Mouse (Mus musculus) lung, postnatal 0 days (tissue): ENCODE data around the gene Trf. TPM values are rescaled to one million over a fixed set of nuclear protein-coding genes. Genes with fewer than 3 reads are reported as not detected.

Experiments used
- ATAC-seq: fragments of 200-750 bp; cut with Nextera tagmentation; 2 replicates; pipeline ENCODE4 v1.8.0; 2017; ENCODE audit warnings: moderate library complexity
- DNase-seq: peaks from one replicate; pipeline ENCODE4 v3.0.0-alpha.2; 2016; ENCODE audit warnings: low spot score
- H3K27ac ChIP-seq: fragments of 300-500 bp; sonication (generic); 2 replicates; pipeline ENCODE4 v1.5.1; 2014; ENCODE audit warnings: antibody characterized with exemption, mild to moderate bottlenecking, low read length, mixed read lengths
- H3K27me3 ChIP-seq: fragments of 300-500 bp; sonication (generic); replicated peaks from 2 replicates; pipeline ENCODE4 v1.6.1; 2014; ENCODE audit warnings: low read length, mixed read lengths; ENCODE audit not compliant: insufficient read depth
- H3K36me3 ChIP-seq: fragments of 300-500 bp; sonication (generic); 2 replicates; pipeline ENCODE4 v1.6.1; 2014; ENCODE audit warnings: low read length, mixed read lengths; ENCODE audit not compliant: insufficient read depth
- H3K4me1 ChIP-seq: fragments of 300-500 bp; sonication (generic); 2 replicates; pipeline ENCODE4 v1.6.1; 2014; ENCODE audit warnings: antibody characterized with exemption, low read depth, low read length, mixed read lengths; ENCODE audit not compliant: insufficient read depth
- H3K4me2 ChIP-seq: fragments of 300-500 bp; sonication (generic); replicated peaks from 2 replicates; pipeline ENCODE4 v1.6.1; 2014; ENCODE audit warnings: low read depth, mild to moderate bottlenecking, low read length, moderate library complexity, mixed read lengths
- H3K4me3 ChIP-seq: fragments of 300-500 bp; sonication (generic); 2 replicates; pipeline ENCODE4 v1.5.1; 2014; ENCODE audit warnings: low read depth, low read length
- H3K9ac ChIP-seq: fragments of 300-500 bp; sonication (generic); replicated peaks from 2 replicates; pipeline ENCODE4 v1.6.1; 2014; ENCODE audit warnings: low read depth, mild to moderate bottlenecking
- H3K9me3 ChIP-seq: fragments of 300-500 bp; sonication (generic); 2 replicates; pipeline ENCODE4 v1.6.1; 2016; ENCODE audit warnings: low read length, mixed read lengths
- CTCF ChIP-seq: IDR thresholded peaks from 2 replicates; pipeline ENCODE4 v1.5.1; 2016; ENCODE audit warnings: antibody characterized with exemption, mild to moderate bottlenecking
- EP300 ChIP-seq: IDR thresholded peaks from 2 replicates; pipeline ENCODE4 v1.6.1; 2016; ENCODE audit warnings: antibody characterized with exemption, mild to moderate bottlenecking, control low read depth
- WGBS: fragments of 180-500 bp; shearing (Covaris S2); extraction: QIAGEN DNeasy Blood & Tissue Kit; methylation state at CpG from one replicate; pipeline ENCODE4 v1.1.7; 2014; 5-methylcytosine and 5-hydroxymethylcytosine counted together
- polyA plus RNA-seq: library from polyadenylated mRNA; unstranded; fragments of >200 nt; fragmentation: Nextera tagmentation; extraction: Ambion mirVana; gene quantifications from 2 replicates; pipeline ENCODE4 v1.2.1, GENCODE M21; 2015

The Trf gene
- polyA plus RNA-seq, 1 experiment from 2014 or later, result 670 TPM

DNA sequence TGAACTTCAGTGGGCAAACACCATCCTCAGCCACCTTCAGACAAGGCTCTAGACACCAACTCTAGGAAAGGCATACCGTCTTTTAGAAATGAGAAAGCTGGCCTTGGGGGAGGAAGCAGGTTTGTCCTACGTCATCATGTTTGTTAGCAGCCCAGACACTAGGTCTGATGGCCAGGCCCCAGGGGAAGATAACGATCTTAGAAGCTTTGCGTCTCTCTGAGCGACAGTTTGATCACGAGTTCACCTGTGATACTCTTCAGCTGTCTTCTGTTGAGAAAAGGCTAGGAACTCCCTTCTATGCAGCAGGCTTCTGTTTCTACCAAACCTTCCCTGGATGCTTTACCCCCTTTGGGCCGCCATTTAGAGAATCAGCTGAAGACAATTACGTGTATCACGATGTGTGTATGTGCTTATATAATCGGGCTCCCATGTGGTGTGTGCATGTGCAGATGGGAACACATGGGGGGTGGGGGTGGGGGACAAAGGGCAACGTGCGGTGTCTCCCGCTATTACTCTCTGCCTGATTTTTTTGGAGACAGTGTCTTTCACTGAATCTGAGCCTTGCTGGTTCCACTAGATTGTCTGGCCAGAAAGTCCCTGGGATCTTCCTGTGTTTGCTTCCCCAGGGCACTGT is 1.8 kb downstream of the Trf start:
- no peaks in the 10 kb centered on the region for H3K27me3 ChIP-seq
- H3K9ac ChIP-seq, result no peak overlapping the region
- H3K27ac ChIP-seq, result no peak overlapping the region
- H3K36me3 ChIP-seq, result no peaks in the 10 kb centered on the region
- DNase-seq (no peak), ATAC-seq (no peak)
- H3K9me3 ChIP-seq, result no peaks in the 10 kb centered on the region
- TF ChIP-seq EP300 (no peak), CTCF (no peak)
- WGBS, result 76% methylated on average over 13 of the region's 13 CpGs
- peak overlapping the region; percentile 52 for H3K4me2 ChIP-seq
- no peak overlapping the region for H3K4me3 ChIP-seq
- peaks cover 6% of the 10 kb centered on the region; the same call in 1 of the 2 replicates for H3K4me1 ChIP-seq

DNA sequence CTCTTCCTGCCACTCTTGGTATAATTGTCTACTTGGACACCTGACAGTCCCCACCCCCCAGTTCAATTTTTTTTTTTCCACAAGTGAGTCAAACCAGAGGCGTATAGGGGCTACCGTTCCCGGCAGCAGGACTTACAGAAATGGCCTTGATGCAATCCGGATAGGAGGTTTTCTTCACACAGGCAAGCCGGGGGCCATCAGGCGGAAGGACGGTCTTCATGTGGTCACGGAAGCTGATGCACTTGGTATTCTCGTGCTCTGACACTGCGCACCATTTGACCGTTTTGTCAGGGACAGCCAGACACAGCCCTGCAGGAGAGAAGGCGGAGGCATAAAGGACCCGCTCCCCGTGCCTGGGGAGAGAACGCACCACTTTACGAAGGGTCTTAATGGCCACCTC is 2.5 kb downstream of the Trf start:
- Histone ChIP-seq H3K27ac (no peak overlapping the region), H3K9me3 (no peaks in the 10 kb centered on the region), H3K36me3 (no peaks in the 10 kb centered on the region), H3K4me1 (peaks cover 1% of the 10 kb centered on the region; the same call in 1 of the 2 replicates), H3K27me3 (no peaks in the 10 kb centered on the region), H3K9ac (no peak overlapping the region), H3K4me3 (no peak overlapping the region), H3K4me2 (no peak overlapping the region)
- TF ChIP-seq EP300, result no peak
- no peak for TF ChIP-seq CTCF
- ATAC-seq, result no peak
- WGBS, result 87% methylated on average over 16 of the region's 16 CpGs
- no peak for DNase-seq

DNA sequence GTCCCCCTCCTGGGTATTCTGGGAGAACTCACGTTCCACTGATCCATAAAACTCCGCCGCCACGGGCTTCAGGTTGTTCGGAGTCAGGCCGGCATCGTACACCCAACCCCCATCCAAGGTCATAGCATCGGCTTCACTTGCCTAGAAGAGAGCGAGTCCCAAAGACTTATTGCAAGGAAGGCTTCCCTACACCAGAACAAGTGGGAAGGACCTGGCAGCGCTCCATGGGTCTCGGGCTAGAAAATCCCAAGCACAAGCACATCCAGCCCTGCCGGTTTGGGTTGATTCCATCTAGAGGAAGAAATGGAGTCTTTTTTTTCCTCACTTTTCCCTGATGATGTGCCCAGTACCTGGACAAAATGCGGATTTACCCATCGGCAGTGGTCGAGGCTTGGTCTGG is 3.4 kb downstream of the Trf start:
- no peaks in the 10 kb centered on the region for H3K9me3 ChIP-seq
- no peak overlapping the region for H3K4me3 ChIP-seq
- no peak for ATAC-seq
- H3K4me2 ChIP-seq, result no peak overlapping the region
- no peak for DNase-seq
- H3K36me3 ChIP-seq, result no peaks in the 10 kb centered on the region
- TF ChIP-seq CTCF (no peak), EP300 (no peak)
- 82% methylated on average over 15 of the region's 15 CpGs for WGBS
- no peaks in the 10 kb centered on the region for H3K27me3 ChIP-seq
- H3K4me1 ChIP-seq, result no peaks in the 10 kb centered on the region
- H3K27ac ChIP-seq, result no peak overlapping the region
- no peak overlapping the region for H3K9ac ChIP-seq

DNA sequence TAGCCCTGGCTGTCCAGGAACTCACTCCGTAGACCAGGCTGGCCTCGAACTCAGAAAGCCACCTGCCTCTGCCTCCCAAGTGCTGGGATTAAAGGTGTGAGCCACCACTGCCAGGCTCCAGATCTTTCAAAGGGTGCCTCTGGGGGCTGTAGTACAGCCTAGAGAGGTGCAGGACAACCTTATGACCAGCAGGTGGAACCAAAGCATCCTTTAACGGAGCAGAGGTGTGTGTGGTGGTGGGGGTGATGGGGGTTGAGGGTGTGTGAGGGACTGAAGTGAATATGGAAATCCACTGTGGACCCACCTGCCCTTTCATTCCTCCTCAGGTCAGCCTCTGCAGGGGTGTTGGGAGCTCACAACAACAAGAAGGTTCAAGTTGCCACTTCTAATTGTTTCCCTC is 4.8 kb downstream of the Trf start:
- Histone ChIP-seq H3K27ac (no peak overlapping the region), H3K4me1 (no peaks in the 10 kb centered on the region), H3K4me3 (no peak overlapping the region), H3K9ac (no peak overlapping the region), H3K27me3 (no peaks in the 10 kb centered on the region), H3K36me3 (no peaks in the 10 kb centered on the region), H3K9me3 (no peaks in the 10 kb centered on the region), H3K4me2 (no peak overlapping the region)
- DNase-seq (peak; percentile 53), ATAC-seq (peak; percentile 52)
- peak; percentile 81 for TF ChIP-seq CTCF
- no peak for TF ChIP-seq EP300
- 60% methylated on average over 3 of the region's 3 CpGs for WGBS

DNA sequence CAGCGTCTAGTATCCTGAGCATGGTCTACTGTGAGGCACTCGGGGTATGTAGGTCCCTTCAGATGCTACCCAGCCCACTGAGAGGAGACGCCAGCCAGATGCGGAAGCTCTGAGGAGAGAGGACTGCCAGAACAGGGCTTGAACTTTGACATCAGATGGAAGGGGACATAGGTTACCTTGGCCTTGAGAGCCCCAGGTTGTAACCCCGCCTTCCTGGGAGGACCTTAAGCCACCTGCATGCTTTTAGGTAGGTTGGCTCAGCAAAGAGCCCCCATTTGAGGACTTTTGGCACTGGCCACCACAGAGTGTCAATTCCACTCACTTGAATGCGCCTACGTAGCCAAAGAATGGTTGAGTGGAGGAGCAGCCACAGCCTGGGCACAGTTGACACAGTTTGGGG is 5.5 kb downstream of the Trf start:
- no peaks in the 10 kb centered on the region for H3K27me3 ChIP-seq
- H3K9ac ChIP-seq, result no peak overlapping the region
- H3K4me1 ChIP-seq, result no peaks in the 10 kb centered on the region
- H3K27ac ChIP-seq, result no peak overlapping the region
- H3K4me3 ChIP-seq, result no peak overlapping the region
- WGBS, result 93% methylated on average over 7 of the region's 7 CpGs
- TF ChIP-seq CTCF (no peak), EP300 (no peak)
- DNase-seq, result no peak
- no peak for ATAC-seq
- no peak overlapping the region for H3K4me2 ChIP-seq
- H3K36me3 ChIP-seq, result no peaks in the 10 kb centered on the region
- no peaks in the 10 kb centered on the region for H3K9me3 ChIP-seq

DNA sequence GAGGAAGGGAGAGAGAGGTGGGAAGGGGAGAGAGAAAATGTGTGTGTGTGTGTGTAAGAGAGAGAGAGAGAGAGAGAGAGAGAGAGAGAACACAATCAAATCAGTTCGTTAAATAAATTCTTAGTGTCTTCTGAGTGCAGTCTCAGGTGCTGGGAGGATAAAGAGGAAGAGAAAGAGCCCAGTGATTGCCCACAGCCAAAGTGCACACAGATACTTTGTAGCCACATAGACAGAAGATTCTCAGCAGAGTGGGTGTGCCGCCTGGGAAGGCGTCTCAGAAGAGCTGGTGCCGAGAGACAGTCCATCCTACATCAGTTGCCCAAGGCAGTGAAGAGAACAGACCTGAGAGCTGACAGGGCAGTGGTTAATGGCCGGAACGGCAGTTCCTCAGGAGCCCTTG is 16.0 kb downstream of the Trf start:
- Histone ChIP-seq H3K9ac (no peak overlapping the region), H3K4me1 (no peaks in the 10 kb centered on the region), H3K4me3 (no peak overlapping the region), H3K27me3 (no peaks in the 10 kb centered on the region), H3K9me3 (no peaks in the 10 kb centered on the region), H3K27ac (no peak overlapping the region), H3K36me3 (no peaks in the 10 kb centered on the region), H3K4me2 (no peak overlapping the region)
- ATAC-seq, result no peak
- WGBS, result 83% methylated on average over 6 of the region's 6 CpGs
- TF ChIP-seq CTCF (no peak), EP300 (no peak)
- DNase-seq, result no peak

DNA sequence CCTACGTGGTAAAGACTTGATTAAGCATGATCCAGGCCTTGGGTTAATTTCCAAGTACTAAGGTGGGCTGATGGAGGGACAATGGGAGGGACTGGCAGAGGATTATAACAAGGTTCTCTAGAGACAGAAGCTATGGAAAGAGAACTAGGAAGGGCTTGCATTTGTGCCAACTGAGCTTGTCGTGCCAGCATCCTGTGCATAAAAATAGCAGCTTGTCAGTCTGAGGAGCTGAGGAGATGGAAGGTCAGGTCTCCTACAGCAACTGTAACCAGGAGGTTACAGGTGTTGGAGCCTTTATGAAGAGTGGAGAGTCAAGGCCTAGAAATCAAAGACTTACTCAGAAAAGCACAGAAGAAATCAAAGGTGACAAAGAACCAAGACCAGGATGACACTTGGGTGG is 16.6 kb downstream of the Trf start:
- H3K27me3 ChIP-seq, result no peaks in the 10 kb centered on the region
- no peaks in the 10 kb centered on the region for H3K4me1 ChIP-seq
- no peaks in the 10 kb centered on the region for H3K9me3 ChIP-seq
- H3K36me3 ChIP-seq, result no peaks in the 10 kb centered on the region
- no peak overlapping the region for H3K9ac ChIP-seq
- H3K27ac ChIP-seq, result no peak overlapping the region
- 65% methylated on average over 2 of the region's 2 CpGs for WGBS
- ATAC-seq, result no peak
- no peak overlapping the region for H3K4me2 ChIP-seq
- no peak overlapping the region for H3K4me3 ChIP-seq
- no peak for DNase-seq
- no peak for TF ChIP-seq CTCF
- TF ChIP-seq EP300, result no peak
